Mouse (Mus musculus) hindbrain, postnatal 0 days (tissue): ENCODE results near the gene Yif1a. TPM values are rescaled to one million over a fixed set of nuclear protein-coding genes. Genes with fewer than 3 reads are reported as not detected.

ENCODE experiments used
- ATAC-seq: fragments of 200-750 bp; cut with Nextera tagmentation; 2 replicates; pipeline ENCODE4 v1.8.0; 2017; ENCODE audit warnings: mild to moderate bottlenecking, moderate TSS enrichment, moderate library complexity
- DNase-seq: peaks from one replicate; pipeline ENCODE4 v3.0.0-alpha.2; 2015; ENCODE audit warnings: low spot score
- H3K27ac ChIP-seq: fragments of 300-500 bp; sonication (generic); 2 replicates; pipeline ENCODE4 v1.5.1; 2014; ENCODE audit warnings: mild to moderate bottlenecking
- H3K27me3 ChIP-seq: fragments of 300-500 bp; sonication (generic); 2 replicates; pipeline ENCODE4 v1.6.1; 2014; ENCODE audit warnings: low read length, mixed read lengths; ENCODE audit not compliant: insufficient read depth
- H3K36me3 ChIP-seq: fragments of 300-500 bp; sonication (generic); 2 replicates; pipeline ENCODE4 v1.6.1; 2014; ENCODE audit warnings: low read length, mixed read lengths; ENCODE audit not compliant: insufficient read depth
- H3K4me1 ChIP-seq: fragments of 300-500 bp; sonication (generic); 2 replicates; pipeline ENCODE4 v1.6.1; 2014; ENCODE audit warnings: antibody characterized with exemption, low read length, mixed read lengths; ENCODE audit not compliant: insufficient read depth
- H3K4me2 ChIP-seq: fragments of 300-500 bp; sonication (generic); 2 replicates; pipeline ENCODE4 v1.6.1; 2014; ENCODE audit warnings: low read depth, mild to moderate bottlenecking, low read length, moderate library complexity, mixed read lengths
- H3K4me3 ChIP-seq: fragments of 300-500 bp; sonication (generic); 2 replicates; pipeline ENCODE4 v1.5.1; 2014; ENCODE audit warnings: low read length
- H3K9ac ChIP-seq: fragments of 300-500 bp; sonication (generic); replicated peaks from 2 replicates; pipeline ENCODE4 v1.6.1; 2014; ENCODE audit warnings: mild to moderate bottlenecking, low read length, moderate library complexity, mixed read lengths
- H3K9me3 ChIP-seq: fragments of 300-500 bp; sonication (generic); 2 replicates; pipeline ENCODE4 v1.6.1; 2016; ENCODE audit warnings: low read length, mixed read lengths
- CTCF ChIP-seq: IDR thresholded peaks from 2 replicates; pipeline ENCODE4 v1.5.1; 2016; ENCODE audit warnings: antibody characterized with exemption, control low read depth, low read depth
- WGBS: fragments of 180-500 bp; shearing (Covaris S2); extraction: QIAGEN DNeasy Blood & Tissue Kit; methylation state at CpG from one replicate; pipeline ENCODE4 v1.1.7; 2014; 5-methylcytosine and 5-hydroxymethylcytosine counted together
- polyA plus RNA-seq: library from polyadenylated mRNA; unstranded; fragments of >200 nt; fragmentation: Nextera tagmentation; extraction: Ambion mirVana; gene quantifications from 2 replicates; pipeline ENCODE4 v1.2.1, GENCODE M21; 2015
- total RNA-seq: library from RNA; depleted of rRNA; stranded (reverse); fragments of >200 nt; gene quantifications from 2 replicates; pipeline ENCODE4 v1.2.3, GENCODE M21; 2014

Yif1a gene
- total and polyA plus RNA-seq, 2 experiments from 2014 or later = 68.0 to 69.0 TPM

DNA sequence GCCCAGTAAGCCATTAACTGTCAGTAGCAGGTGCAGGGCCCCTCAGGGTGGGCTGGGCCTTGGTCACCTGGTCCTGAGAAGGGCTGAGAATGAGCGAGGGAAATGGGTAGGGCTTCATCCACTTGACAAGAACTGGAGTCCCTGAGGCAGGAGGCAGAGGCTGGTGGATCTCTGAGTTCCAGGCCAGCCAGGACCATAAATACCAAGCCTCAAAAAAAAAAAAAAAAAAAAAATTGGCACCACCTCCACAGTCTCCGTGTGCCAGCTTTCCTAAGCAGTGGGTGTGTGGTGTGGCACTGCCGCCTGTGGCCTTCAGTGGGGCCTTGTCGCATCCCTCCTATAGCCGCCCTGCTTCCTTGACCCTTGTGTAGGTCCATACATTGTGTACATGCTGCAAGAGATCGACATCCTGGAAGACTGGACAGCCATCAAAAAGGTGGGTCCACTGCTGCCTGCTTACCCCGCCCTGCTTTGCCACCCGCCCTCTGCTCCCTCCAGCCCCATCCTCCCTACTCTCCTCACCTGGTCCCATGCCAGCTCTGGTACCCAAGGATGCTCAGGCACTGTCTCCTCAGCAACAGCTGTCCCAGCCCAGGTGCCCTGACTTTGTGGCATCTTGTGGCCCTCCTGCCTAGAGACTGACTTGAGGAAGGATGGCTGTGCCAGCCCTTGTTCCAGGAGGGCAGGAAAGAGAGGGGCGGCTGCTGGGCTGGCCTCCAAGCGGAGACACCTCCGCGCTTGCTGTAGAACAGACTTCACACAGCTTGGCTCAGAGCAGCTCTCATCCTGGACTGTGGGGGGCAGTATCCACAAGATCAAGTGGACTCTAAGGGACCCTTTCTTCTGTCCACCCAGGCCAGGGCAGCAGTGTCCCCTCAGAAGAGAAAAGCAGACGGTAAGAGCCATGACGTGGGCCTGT is 39.9 kb upstream of the Yif1a start:
- ATAC-seq = no peak
- Histone ChIP-seq H3K4me2 (no peak overlapping the region), H3K27me3 (peaks cover 5% of the 10 kb centered on the region; the same call in 1 of the 2 replicates), H3K9me3 (no peaks in the 10 kb centered on the region), H3K9ac (no peak overlapping the region), H3K27ac (no peak overlapping the region), H3K36me3 (peaks cover 28% of the 10 kb centered on the region), H3K4me1 (peaks cover 5% of the 10 kb centered on the region), H3K4me3 (no peak overlapping the region)
- DNase-seq = no peak
- TF ChIP-seq CTCF = no peak
- WGBS = 79% methylated on average over 14 of the region's 14 CpGs

DNA sequence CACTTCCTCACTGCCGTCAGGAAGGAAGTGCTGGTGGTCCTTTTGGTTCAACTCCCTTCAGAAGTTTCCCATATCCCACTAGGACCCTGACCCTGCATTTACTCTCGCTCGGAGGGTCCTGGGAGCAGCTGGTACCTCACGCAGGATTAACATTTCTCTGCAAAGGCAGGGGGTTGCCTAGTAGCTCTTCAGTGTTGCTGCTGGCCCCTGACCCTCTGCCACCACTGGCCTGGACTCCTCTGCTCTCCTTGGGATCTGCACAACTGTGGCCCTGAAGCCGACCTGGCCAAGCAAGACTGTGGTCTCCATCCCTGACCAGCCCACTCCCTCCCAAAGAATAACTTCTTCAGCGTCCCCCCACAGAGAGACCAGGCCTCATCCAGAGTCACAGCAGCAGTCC is 39.0 kb upstream of the Yif1a start:
- Histone ChIP-seq H3K4me1 (peaks cover 5% of the 10 kb centered on the region), H3K36me3 (peaks cover 28% of the 10 kb centered on the region; the same call in 1 of the 2 replicates), H3K4me3 (no peak overlapping the region), H3K27ac (no peak overlapping the region), H3K9me3 (no peaks in the 10 kb centered on the region), H3K27me3 (peaks cover 5% of the 10 kb centered on the region; the same call in 1 of the 2 replicates), H3K9ac (no peak overlapping the region), H3K4me2 (no peak overlapping the region)
- DNase-seq (no peak), ATAC-seq (no peak)
- no peak for TF ChIP-seq CTCF
- WGBS = 72% methylated on average over 6 of the region's 6 CpGs

DNA sequence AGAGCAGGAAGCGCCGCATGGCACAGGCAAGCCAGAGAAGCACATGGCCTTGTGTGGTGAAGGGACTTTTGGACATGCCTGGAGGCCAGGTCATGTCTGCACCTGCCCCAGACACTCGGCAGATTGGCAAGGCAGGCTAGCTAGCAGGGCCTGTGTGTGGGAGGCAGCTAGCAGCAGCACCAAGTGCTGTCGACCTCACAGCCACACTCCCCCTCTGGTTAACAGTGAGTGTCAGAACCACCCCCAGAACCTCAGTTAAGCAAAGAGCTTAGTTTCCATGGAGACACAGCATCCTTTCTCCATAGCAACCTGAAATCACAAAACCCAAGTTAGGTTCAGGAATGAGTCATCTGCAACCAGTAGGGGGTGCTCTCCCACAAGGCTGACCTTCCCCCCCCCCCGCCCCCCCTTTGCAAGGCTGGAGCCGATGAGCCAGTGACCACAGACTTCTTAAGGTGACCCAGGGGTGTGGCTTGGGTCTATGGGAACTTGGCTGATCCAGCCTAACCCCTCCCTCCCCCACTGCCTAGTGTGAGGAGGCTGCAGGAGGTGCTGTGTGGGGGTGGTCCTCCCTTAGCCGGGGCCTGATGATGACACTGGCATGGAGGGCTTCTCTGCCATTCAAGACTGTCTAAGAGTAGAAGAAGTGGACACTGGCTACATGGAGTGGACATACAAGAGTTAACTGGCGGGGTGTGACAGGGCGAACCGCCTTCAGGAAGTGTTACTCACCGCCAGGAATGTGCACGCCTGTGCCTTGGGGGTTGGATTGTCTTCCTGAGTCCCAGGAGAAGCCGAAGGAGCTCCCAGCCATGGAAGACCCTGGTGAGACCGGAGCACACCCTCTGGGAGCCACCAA is 38.1 kb upstream of the Yif1a start, which contains the start of gene Rin1:
Gene Rin1 (plus strand): TSS at position 435 of the 859 bp plus-strand sequence.
- H3K9ac ChIP-seq = no peak within 1 kb of the TSS
- H3K4me2 ChIP-seq = peak within 1 kb of the TSS; percentile 29; the same call in 1 of the 2 replicates
- 19% methylated on average over 14 of the region's 14 CpGs for whole genome bisulfite sequencing
- peaks cover 5% of the 10 kb centered on the region; the same call in 1 of the 2 replicates for H3K27me3 ChIP-seq
- ATAC-seq (peak; percentile 62), DNase-seq (peak; percentile 77)
- H3K27ac ChIP-seq = no peak within 1 kb of the TSS
- peak; percentile 67 for TF ChIP-seq CTCF
- H3K4me3 ChIP-seq = no peak within 1 kb of the TSS
- H3K36me3 ChIP-seq = peaks cover 28% of the 10 kb centered on the region; the same call in 1 of the 2 replicates
- H3K4me1 ChIP-seq = peaks cover 5% of the 10 kb centered on the region
- H3K9me3 ChIP-seq = no peaks in the 10 kb centered on the region

DNA sequence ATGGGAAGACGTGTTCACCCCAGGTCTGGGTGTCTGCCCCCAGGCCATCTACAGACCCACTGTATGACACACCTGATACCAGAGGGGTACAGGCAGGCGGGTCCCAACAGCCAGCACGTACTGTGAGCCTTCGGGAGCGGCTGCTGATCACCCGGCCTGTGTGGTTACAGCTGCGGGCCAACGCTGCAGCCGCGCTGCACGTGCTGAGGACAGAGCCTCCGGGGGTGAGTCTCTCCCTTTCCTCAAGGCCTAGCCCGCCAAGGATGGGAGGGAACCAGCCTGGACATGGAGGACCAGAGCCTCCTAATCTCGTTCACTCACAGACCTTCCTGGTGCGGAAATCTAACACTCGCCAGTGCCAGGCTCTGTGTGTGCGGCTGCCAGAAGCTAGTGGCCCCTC is 37.3 kb upstream of the Yif1a start:
- Histone ChIP-seq H3K4me3 (no peak overlapping the region), H3K4me2 (peak overlapping the region; percentile 29; the same call in 1 of the 2 replicates), H3K9ac (no peak overlapping the region), H3K27me3 (peaks cover 5% of the 10 kb centered on the region; the same call in 1 of the 2 replicates), H3K9me3 (no peaks in the 10 kb centered on the region), H3K27ac (no peak overlapping the region), H3K4me1 (peaks cover 5% of the 10 kb centered on the region), H3K36me3 (peaks cover 28% of the 10 kb centered on the region; the same call in 1 of the 2 replicates)
- 19% methylated on average over 17 of the region's 17 CpGs for WGBS
- ATAC-seq = no peak
- TF ChIP-seq CTCF = no peak
- no peak for DNase-seq

DNA sequence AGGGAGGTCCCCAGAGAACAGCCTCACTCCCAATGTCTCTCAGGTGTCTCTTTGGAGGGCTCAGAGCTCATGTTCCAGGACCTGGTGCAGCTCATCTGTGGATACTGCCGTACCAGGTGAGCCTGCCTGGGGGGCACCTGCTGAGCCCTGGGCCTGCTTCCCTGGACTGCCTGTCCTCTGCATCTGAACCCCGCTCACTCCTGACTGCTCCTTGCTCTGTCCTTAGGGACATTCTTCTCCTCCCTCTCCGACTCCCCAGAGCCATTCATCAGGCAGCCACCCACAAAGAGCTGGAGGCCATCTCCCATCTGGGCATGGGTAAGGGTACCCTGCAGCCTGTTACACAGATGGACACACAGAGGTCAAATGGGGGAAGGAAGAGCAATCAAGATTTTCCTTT is 36.8 kb upstream of the Yif1a start:
- no peak for TF ChIP-seq CTCF
- WGBS = 56% methylated on average over 3 of the region's 3 CpGs
- no peak overlapping the region for H3K27ac ChIP-seq
- H3K4me3 ChIP-seq = no peak overlapping the region
- peaks cover 5% of the 10 kb centered on the region; the same call in 1 of the 2 replicates for H3K27me3 ChIP-seq
- peaks cover 24% of the 10 kb centered on the region; the same call in 1 of the 2 replicates for H3K36me3 ChIP-seq
- DNase-seq (no peak), ATAC-seq (no peak)
- H3K9ac ChIP-seq = no peak overlapping the region
- no peaks in the 10 kb centered on the region for H3K9me3 ChIP-seq
- peaks cover 5% of the 10 kb centered on the region for H3K4me1 ChIP-seq
- H3K4me2 ChIP-seq = peak overlapping the region; percentile 29; the same call in 1 of the 2 replicates

DNA sequence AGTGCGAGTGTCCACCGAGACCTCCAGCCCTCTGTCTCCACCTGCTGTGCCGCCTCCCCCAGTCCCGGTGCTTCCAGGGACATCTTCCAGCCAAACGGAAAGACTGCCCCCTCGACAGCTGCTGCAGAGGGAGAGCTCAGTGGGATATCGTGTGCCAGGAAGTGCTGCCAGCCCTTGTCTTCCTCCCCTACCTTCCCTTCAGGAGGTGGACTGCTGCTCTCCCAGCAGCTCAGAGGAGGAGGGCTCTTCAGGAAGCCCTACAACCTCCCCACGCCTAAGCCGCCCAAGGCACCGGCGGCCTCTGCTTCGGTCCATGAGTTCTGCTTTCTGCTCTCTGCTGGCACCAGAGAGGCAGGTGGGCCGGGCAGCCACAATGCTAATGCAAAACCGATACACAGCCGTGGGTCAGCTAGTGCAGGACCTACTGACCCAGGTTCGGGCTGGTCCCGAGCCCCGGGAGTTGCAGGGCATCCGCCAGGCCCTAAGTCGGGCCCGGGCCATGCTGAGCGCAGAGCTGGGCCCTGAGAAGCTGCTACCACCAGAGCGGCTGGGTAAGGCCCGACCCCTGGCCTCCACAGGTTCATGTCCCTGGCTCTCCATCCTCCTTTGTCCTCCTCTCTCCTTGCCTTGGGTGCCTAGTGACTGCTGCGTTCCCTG is 36.0 kb upstream of the Yif1a start:
- Histone ChIP-seq H3K27me3 (peaks cover 5% of the 10 kb centered on the region; the same call in 1 of the 2 replicates), H3K4me3 (no peak overlapping the region), H3K9ac (no peak overlapping the region), H3K4me2 (0 out of 2 replicates have a peak overlapping the region, but pooled peaks have one; percentile 3), H3K36me3 (peaks cover 16% of the 10 kb centered on the region; the same call in 1 of the 2 replicates), H3K9me3 (no peaks in the 10 kb centered on the region), H3K27ac (no peak overlapping the region), H3K4me1 (peaks cover 5% of the 10 kb centered on the region)
- 35% methylated on average over 25 of the region's 25 CpGs for WGBS
- no peak for DNase-seq
- TF ChIP-seq CTCF = no peak
- ATAC-seq = no peak
